Mouse (Mus musculus): ENCODE data around the gene Foxa2.
A peak's percentile ranks its signal among the peaks of the same experiment; 100 is the strongest.

The Foxa2 gene

DNA sequence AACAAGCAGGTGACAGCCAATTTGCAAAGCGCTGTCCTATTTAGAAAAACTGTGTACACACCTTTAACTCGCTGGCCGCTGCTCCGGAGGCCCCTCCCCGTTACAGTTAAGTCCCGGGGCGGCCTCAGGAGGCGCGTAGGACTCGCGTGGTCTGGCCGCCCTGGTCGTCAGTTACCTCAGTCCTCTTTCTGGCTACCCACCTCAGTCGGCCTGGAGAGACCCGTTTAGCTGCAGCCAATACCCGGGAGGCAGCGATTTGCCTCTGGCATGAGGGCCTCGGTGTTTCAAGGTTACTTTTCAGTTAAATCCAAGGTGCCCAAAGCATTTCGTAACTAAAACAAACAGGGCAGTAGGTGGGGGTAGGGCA, at the start of gene Foxa2:
TSS of gene Foxa2 (minus strand) at position 171 of the 367 bp plus-strand sequence.
- DNase-seq = no peak

DNA sequence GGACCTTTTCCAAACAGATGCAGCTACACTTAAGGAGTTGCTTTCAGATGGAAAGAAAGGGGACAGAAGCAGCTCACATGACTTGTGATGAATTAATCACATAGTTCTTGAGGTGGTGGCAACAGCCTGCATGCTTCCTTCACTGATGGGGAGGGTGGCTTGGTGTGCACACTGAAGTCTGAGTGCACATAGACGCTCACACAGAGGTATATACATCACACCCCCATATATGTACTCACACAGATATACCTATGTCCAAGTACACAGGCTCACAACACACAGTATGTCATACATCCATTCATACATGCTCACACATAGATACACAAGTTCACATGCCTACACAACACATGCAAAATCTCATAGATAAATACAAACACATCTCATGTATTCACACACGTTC, 45.3 kb upstream of the Foxa2 start:
- no peak for DNase-seq

DNA sequence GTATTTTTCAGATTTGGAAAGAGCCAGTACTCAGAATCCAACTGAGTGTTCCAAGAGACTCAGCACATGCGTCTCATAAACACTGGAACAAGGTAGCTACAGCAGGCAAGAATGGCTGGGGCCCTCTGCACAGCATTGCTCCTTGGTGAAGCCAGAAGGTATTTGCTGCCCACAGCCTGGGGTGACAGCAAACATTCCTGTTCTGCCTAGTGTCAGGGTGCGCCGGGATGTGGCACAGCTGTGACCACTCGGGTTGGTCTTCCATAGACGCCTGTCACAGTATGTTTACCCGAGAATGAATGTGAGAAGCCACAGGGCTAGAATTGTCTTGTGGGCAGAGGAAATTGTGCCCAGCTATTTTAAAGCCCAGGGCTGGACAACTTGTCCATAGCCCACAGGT, 44.9 kb upstream of the Foxa2 start:
- DNase-seq = no peak

DNA sequence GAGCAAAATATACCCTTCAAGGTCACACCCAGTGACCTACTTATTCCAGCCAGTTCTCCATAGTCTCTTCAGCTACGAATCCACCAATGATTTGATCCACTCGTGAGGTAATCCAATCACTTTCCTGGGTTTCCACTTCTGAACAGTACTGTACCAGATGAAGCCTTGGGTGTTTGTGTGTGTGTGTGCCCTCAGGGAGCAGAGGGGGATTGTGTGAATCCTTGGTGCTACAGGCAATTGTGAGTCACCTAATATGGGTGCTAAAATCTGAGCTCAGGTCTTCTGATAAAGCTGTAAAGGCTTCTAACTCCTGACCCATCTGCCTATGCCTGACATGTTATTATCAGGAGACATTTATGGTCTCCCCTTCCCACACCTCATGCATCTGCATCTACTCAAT, 43.3 kb upstream of the Foxa2 start:
- DNase-seq = no peak

DNA sequence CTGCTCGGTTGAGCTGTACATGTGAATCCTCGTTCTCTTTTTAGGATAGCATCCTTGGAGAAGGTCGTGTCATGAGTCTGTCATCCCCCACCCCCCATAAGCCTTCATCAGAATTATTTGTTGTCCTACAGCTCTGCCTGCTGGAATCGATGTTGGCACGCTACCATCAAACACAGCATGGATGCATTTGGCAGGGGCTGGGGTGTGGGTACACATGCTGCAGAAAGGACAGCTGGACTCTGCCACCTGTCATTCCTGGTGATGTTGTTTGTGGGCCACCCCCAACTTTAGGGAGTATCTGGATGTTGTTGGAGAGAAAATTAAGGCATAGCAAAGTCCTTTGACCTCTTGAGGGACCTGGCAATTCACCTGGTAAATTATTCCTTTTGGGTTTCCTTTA, 38.8 kb upstream of the Foxa2 start:
- no peak for DNase-seq

DNA sequence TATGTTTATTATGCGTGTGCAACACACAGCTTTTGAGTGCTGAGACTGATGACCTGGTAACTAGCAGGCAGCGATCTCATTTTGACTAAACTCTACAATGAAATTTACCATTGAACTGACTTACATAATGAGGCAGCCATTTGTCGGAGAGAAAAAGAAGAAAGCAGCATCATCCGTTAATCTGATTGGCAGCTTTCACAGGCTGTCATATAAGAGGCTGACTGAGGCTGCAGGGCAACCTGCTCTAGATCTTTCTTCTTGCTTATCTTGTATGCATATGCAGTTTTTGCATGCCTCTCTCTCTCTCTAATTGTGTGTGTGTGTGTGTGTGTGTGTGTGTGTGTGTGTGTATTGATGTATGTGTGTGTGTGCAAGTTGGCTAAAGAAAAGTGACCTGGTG, 38.4 kb upstream of the Foxa2 start:
- DNase-seq = no peak

DNA sequence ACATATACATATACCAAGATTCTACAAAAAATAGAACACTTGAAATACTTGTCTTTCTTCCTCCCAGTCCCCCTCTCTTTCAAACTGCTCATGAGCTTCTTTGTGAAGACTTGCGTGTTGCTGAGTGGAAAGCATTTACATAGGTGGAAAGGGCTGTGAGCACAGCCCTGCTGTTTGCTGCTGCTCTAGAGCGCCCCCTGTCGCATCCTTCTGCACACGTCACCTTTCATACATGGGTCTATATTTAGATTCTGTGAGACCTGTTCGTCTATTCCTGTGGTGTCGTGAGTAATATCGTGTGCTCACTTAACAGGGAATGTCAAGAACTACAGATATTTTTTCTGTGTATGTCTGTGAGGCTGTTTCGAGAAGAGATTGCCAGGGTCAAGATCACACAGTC, 35.5 kb upstream of the Foxa2 start:
- DNase-seq = no peak

DNA sequence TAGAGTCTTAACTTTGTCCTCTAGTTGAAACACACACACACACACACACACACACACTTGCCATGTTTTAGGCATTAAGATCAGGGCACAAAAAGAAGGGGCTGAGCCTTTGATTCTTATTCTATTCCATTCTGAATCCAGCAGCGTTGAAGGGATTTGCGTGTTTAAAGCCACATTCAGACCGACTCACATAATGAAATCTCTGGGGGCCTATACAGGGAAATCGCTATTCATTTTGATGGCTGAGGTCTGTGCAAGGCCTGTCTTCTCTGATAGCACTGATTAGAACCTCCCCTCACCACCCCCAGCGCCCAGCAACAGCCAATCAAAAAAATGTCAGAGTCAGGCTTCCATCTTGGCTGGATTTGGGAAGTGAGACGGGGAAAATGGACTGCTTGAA, 13.9 kb upstream of the Foxa2 start:
- DNase-seq = no peak

DNA sequence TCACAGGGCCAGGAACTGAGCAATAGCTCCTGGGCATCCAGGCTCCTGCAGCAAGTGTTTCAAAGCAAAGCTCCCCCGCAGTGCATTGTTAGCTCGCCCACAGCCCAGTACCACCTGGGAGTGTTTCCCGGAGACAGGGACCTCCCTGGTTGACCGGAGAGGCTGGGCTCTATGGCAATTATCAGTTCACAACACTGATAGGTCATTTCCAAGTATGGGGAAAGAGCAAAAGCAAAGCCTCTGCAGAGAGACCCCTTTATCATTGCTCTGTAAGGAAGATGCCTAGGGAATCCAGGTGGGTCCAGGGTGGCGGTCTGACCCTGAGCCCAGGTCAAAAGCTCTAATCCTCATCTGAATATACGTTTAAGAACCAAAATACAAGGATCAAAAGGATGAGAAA, 6.6 kb upstream of the Foxa2 start:
- DNase-seq = no peak

DNA sequence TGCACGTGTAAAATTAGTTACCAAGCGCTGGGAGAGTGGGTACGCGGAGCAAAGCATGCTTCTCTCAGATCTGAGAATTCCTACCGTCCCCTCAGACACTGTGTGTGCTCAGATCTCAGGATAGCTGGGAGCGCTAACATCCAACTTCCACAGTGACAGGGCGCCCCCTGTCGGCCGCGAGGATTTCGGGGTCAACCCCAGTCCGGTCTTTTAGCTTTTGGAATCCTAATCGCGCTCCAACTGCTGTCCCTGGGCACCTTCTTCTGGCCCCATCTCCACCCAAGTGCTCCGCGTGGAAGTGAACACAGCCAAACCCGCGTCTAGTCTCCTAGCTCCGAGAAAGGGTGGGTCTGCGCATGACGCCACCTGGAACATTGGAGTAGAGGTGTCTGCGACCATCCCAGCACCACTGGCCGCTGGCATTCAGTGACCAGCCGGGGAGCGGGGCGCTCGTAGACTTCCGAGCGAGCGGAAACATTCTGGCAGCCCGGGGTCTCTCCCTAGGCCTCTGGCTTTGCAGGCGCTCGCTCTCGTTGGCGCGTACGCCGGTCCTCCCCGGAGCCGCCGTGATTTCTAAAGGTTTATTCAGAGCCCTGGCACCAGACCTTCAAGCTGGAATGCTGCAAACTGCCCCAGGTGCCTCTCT, 1.8 kb upstream of the Foxa2 start:
- peak; percentile 14 for DNase-seq

DNA sequence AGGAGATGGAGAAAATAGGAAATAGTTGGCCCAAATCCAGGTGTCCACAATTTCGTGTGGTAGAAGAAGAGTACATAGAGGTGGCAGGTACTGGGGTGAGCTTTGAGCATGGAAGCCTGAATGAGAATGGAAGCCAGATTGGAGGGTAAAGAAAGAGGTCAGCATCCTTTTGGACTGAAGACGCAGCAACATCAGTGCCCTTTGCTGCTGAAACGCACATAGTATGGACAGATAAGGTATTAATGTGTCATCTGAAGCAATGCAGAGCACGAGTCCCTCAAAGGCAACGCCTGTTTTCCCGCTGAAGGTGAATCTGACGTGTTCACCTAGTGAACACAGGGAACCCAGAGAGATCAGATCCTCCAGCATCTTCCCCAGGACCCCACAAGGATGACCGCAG, 842 bp upstream of the Foxa2 start:
- no peak for DNase-seq

DNA sequence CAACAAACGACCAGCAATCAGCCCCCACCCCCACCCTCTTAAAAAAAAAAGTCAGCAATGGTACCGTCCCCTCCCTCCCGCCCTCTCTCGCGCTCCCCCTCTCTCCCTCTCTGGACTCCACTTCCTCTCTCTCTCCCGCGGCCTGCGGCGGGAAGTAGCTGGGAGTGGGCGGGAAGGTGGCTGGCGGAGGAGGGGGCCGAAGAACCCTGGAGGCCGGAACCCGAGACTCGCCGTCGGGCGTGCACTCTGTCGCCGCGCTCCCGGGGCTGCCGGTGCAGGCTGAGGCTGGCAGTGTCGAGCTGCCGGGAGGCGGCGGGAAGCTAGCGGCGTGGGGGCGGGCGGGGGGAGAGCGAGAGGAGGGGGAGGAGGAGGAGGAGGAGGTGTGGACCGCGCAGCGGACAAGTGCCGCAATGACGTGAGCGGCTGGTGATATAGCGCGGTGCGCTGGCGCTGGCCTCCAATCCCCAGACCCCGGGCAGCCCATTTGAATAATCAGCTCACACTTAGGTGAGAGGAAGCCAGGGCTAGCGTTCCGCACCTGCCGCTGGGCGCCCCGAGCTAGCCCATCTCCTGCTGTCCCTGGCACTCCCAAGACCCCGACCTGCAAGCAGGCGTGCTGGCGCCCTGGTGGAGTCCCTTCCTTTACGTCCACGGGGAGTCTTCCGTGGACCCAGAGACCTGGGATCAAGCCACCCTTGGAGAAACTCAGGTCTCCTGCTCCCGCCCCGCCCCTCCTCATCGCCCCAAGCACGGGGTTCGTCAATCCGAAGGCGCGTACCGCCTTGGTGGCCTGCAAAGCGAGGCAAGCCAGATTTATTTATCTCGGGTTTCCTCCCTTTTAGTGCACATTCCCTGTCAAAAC, 601 bp downstream of the Foxa2 start:
- DNase-seq = no peak

DNA sequence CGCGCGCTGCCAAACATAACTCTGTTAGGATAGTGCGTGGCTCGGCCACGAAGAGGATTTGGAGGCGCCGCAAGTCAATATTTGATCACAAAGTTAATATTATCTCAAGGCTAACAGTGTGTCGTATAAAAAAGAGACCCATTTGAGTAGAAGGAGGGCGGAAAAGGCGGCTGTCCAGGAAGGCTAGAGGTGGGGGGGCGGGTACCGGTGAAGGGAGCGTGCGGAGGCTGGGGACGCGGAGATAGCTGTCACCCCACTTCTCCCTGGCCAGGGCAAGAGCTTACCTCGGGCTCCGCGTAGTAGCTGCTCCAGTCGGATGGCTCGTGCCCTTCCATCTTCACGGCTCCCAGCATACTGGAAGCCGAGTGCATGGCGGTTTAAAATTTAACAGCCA, 1.2 kb downstream of the Foxa2 start:
- no peak for DNase-seq

DNA sequence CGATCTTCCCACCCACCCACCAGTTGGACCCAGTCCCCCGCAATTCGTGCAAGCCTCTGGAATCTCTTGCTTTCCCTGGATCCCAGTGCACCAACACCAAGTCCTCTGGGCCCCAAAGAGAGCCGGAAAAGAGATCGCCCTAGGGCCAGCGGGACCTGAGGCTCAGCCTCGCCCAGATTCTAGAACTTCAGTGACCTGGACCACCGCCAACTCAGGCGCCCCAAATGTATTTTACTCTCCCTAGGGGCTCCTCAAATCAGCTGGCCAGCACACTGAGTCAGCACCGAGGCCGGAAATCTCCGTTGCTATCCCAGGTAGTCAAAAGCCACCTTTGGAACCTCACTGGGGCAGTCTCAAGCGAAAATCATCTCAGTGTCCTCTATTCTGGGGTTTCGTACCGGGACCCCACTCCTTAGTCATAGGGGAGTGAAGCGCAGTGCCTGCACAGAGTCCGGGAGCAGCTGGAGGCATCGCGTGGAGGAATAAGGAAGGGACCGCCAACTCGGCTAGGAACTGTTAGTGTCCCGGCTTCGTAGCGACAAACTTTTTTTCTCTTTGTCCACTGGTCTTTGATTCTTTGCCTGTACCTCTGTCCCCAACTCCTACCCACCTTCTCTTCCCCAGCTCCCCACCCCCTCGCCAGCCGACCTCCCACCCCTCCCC, 1.8 kb downstream of the Foxa2 start:
- no peak for DNase-seq

DNA sequence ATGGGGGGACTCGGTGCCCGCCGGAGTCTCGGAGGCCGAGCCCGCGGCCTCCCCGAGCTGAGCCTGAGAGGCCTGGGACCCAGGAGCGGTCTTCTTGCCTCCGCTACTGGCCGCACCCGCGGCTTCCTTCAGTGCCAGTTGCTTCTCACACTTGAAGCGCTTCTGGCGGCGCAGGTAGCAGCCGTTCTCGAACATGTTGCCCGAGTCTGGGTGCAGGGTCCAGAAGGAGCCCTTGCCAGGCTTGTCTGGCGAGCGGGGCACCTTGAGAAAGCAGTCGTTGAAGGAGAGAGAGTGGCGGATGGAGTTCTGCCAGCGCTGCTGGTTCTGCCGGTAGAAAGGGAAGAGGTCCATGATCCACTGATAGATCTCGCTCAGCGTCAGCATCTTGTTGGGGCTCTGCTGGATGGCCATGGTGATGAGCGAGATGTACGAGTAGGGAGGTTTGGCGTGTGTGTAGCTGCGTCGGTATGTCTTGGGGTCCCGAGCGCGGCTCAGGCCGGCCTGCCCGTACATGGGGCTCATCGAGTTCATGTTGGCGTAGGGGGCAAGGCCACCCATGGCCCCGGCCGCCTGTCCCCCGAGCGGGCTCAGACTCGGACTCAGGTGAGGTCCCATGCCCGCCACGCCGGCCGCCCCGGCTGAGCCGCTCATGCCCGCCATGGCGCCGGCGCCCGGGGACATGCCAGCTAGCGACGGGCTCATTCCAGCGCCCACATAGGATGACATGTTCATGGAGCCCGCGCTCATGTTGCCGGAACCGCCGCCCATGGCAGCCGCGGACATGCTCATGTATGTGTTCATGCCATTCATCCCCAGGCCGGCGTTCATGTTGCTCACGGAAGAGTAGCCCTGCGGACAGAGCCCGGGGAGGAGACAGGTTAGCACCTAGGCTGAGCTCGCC, 2.5 kb downstream of the Foxa2 start:
- DNase-seq = no peak

DNA sequence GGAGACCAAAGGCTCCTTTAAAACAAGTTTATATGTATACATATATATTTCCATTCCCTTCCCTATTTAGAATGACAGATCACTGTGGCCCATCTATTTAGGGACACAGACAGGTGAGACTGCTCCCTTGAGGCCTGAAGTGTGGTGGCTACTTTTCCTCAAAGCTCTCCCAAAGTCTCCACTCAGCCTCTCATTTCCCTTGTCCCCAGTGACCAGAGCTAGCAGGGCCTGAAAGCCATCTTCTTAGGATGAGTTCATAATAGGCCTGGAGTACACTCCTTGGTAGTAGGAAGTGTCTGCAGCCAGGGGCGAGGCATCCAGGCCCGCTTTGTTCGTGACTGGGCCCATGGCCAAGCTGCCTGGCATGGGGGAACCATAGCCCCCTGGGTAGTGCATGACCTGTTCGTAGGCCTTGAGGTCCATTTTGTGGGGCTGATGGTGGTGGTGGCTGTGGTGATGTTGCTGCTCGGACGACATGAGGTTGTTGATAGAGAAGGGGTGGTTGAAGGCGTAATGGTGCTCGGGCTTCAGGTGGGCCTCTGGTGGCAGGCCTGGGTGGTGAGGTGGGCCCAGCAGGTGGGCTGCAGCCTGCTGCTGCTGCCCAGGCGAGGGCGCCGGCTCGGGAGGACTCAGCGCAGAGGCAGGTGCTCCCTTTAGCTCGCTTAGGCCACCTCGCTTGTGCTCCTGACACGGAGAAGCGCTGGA, 3.3 kb downstream of the Foxa2 start:
- DNase-seq = no peak

DNA sequence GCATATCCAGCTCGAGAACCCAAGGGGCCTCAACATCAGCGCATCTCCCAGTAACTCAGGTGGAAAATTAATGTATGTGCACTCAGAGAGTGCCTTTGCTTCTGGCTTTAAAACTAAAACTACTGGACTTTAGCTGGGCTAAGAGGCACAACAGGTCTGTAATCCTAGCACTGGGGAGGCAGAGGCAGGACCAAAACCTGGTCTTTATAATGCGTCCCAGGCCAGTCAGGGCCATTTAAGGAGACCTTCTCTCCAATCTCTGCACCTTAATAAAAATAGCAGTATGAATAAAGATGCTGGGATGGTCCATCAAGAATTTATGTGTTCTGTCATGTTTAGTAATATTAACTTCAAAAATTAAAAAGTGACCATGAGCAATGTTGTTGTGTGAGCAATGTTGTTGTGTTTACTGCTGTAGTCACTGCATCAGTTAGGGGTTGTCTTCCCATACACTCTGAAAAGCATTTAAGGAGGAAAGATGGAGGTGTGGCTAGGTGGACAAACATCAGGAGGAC, 4.6 kb downstream of the Foxa2 start:
- no peak for DNase-seq

DNA sequence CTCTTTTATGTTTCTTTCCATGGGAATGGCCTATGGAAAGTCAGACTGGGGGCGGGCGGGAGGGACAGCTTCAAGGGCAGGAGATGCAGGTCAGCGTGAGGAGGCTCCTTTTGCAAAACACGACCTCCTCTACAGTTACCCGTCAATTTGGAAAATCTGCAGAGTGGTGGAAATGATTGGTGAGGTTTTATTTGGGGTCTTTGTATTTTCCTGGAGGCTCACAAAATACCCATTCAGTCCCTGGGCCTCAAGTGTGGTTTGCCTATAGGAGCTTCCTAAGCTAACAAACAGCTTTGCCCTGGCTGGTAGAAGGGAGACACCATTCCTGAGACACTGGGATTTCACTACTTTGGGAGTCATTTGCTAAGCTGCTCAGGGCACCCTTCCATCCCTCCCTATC, 5.4 kb downstream of the Foxa2 start:
- no peak for DNase-seq

DNA sequence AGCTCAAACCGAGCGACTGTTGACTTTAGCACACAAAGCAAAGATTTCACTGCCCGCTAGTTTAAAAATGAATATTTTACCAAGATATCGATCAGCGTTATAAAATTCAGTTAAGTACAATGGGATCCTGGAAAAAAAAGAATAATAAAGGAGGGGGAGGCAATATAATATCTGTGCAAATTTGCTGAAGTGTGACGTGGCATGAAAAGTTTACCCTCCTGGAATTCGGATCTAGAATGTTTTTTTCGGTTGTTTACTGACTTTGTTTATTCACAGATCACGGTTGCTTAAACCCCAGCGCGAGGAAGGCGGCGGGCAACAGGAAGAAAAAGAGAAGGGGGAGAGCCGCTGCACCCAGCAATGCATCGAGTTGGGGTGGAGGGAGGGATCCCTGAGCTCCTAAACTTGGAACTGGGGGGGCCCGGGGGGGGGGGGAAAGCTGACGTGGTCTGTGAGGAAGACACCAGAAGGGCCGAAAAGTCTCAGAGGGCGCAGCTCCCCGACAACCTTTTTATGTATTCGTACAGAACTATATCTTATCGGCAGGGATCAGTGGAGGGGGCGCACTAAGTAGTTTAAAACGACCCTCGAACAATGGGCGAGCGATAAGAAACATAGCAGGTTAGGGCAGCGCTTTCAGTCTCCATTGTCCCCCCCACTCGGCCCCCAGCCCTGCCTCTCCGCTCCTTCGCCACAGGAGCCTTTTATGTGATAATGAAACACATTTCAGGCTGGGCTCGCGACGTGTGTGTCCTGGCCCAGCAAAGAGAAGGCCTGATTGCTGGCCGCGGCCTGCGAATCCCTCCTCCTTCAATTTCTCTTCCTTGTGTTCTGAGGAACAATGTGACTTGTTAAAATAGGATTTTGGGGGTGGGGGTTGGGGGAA, 6.3 kb downstream of the Foxa2 start:
- DNase-seq = no peak

DNA sequence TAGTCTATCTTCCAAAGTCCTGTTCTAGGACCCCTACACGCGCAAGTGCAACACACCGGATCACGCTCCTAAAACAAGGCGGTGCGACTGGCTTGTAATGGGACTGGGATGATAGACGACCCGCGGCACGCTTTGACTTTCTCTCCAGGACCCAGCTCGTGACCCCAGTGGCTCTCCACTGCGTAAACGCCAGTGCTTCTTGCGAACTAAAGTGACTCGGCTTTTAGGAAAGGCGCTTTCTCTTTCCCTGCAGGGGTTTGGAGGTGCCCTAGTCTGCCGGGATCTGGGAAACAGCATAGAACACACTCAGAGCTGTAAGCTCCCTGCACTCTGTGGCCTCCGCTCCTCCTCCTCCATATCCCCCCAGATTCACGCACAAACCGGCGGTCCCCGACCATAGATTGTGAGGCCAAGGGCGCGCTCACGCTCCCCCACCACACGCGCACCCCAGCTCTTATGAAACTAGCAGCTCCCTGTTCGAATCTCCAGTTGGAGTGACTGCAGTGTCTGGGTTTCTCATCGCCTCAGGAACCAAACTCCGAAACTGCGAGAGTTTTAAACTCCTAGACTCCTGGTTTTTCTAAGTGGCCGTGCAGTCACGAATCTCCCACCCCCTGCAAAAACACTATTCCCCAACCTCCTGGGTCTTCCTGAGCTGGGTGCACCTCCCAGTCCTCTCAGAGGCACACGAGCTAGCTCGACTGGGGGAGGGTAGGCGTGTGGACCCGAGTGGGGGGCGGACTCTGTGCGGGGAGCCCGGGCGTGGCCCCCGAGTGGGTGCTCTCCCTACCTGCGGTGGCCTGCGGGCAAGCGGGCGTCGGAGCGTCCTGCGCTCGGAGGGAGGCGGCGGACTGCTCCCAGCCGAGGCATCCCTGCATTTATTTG, 7.2 kb downstream of the Foxa2 start:
- no peak for DNase-seq
